Mouse (Mus musculus): ENCODE measurements around the gene Eef2. TPM values are rescaled to one million over a fixed set of nuclear protein-coding genes. Genes with fewer than 3 reads are reported as not detected.

Eef2 gene
- polyA plus RNA-seq, 1 experiment from 2014 or later: 465 TPM

GRCm38 (mm10) chr10:81192270-81192967 is 16.0 kb downstream of the Eef2 start:
- Histone ChIP-seq H3K27me3 (ENCODE audit: control insufficient read depth, insufficient read depth, low read length) (peaks cover 33% of the 10 kb centered on the region), H3K9me3 (ENCODE audit: control insufficient read depth, low read length) (no peaks in the 10 kb centered on the region), H3K9ac (ENCODE audit: low read depth, low read length) (peak overlapping the region; percentile 84), H3K4me2 (replicated peaks; ENCODE audit: low read depth, low read length) (peak overlapping the region; percentile 91), H3K36me3 (ENCODE audit: control insufficient read depth, insufficient read depth, low read length) (peaks cover 16% of the 10 kb centered on the region; the same call in 1 of the 2 replicates), H3K4me1 (ENCODE audit: control insufficient read depth, insufficient read depth, low read length) (peaks cover 12% of the 10 kb centered on the region), H3K4me3 (ENCODE audit: low read length) (peak overlapping the region; percentile 61), H3K27ac (ENCODE audit: low read depth, low read length) (peak overlapping the region; percentile 86; the same call in 1 of the 2 replicates)
- ATAC-seq (ENCODE audit: low FRiP score, low TSS enrichment): peak; percentile 81
- WGBS: under 1% methylated on average over 89 of the region's 93 CpGs

GRCm38 (mm10) chr10:81192968-81193501 is 16.6 kb downstream of the Eef2 start:
- no peaks in the 10 kb centered on the region for H3K9me3 ChIP-seq (ENCODE audit: control insufficient read depth, low read length)
- H3K9ac ChIP-seq (ENCODE audit: low read depth, low read length): peak overlapping the region; percentile 84
- peaks cover 12% of the 10 kb centered on the region for H3K4me1 ChIP-seq (ENCODE audit: control insufficient read depth, insufficient read depth, low read length)
- H3K4me2 ChIP-seq (replicated peaks; ENCODE audit: low read depth, low read length): peak overlapping the region; percentile 91
- peak overlapping the region; percentile 61 for H3K4me3 ChIP-seq (ENCODE audit: low read length)
- H3K27me3 ChIP-seq (ENCODE audit: control insufficient read depth, insufficient read depth, low read length): peaks cover 33% of the 10 kb centered on the region
- H3K36me3 ChIP-seq (ENCODE audit: control insufficient read depth, insufficient read depth, low read length): peaks cover 16% of the 10 kb centered on the region; the same call in 1 of the 2 replicates
- peak; percentile 18 for ATAC-seq (ENCODE audit: low FRiP score, low TSS enrichment)
- 4% methylated on average over 19 of the region's 19 CpGs for WGBS
- peak overlapping the region; percentile 86; the same call in 1 of the 2 replicates for H3K27ac ChIP-seq (ENCODE audit: low read depth, low read length)

- no peak for ATAC-seq (ENCODE audit: low FRiP score, low TSS enrichment)
- H3K9ac ChIP-seq (ENCODE audit: low read depth, low read length): peak overlapping the region; percentile 25; the same call in 1 of the 2 replicates
- 12% methylated on average over 37 of the region's 37 CpGs for WGBS
- H3K4me2 ChIP-seq (replicated peaks; ENCODE audit: low read depth, low read length): no peak overlapping the region
- peak overlapping the region; percentile 7; the same call in 1 of the 2 replicates for H3K4me3 ChIP-seq (ENCODE audit: low read length)
- peaks cover 12% of the 10 kb centered on the region for H3K4me1 ChIP-seq (ENCODE audit: control insufficient read depth, insufficient read depth, low read length)
- H3K36me3 ChIP-seq (ENCODE audit: control insufficient read depth, insufficient read depth, low read length): peaks cover 12% of the 10 kb centered on the region; the same call in 1 of the 2 replicates
- H3K27me3 ChIP-seq (ENCODE audit: control insufficient read depth, insufficient read depth, low read length): peaks cover 33% of the 10 kb centered on the region
- no peaks in the 10 kb centered on the region for H3K9me3 ChIP-seq (ENCODE audit: control insufficient read depth, low read length)
- H3K27ac ChIP-seq (ENCODE audit: low read depth, low read length): no peak overlapping the region
Measured at GRCm38 (mm10) chr10:81193991-81194774, 17.8 kb downstream of the Eef2 start.

GRCm38 (mm10) chr10:81195300-81195699 is 18.9 kb downstream of the Eef2 start:
- no peak overlapping the region for H3K4me2 ChIP-seq (replicated peaks; ENCODE audit: low read depth, low read length)
- H3K4me3 ChIP-seq (ENCODE audit: low read length): no peak overlapping the region
- no peak for ATAC-seq (ENCODE audit: low FRiP score, low TSS enrichment)
- peaks cover 6% of the 10 kb centered on the region; the same call in 1 of the 2 replicates for H3K36me3 ChIP-seq (ENCODE audit: control insufficient read depth, insufficient read depth, low read length)
- H3K27me3 ChIP-seq (ENCODE audit: control insufficient read depth, insufficient read depth, low read length): peaks cover 33% of the 10 kb centered on the region
- 58% methylated on average over 4 of the region's 4 CpGs for WGBS
- peaks cover 12% of the 10 kb centered on the region for H3K4me1 ChIP-seq (ENCODE audit: control insufficient read depth, insufficient read depth, low read length)
- H3K27ac ChIP-seq (ENCODE audit: low read depth, low read length): no peak overlapping the region
- no peaks in the 10 kb centered on the region for H3K9me3 ChIP-seq (ENCODE audit: control insufficient read depth, low read length)
- H3K9ac ChIP-seq (ENCODE audit: low read depth, low read length): no peak overlapping the region

GRCm38 (mm10) chr10:81196470-81197065 is 20.1 kb downstream of the Eef2 start:
- H3K27me3 ChIP-seq (ENCODE audit: control insufficient read depth, insufficient read depth, low read length): peaks cover 33% of the 10 kb centered on the region

GRCm38 (mm10) chr10:81197305-81197704 is 20.9 kb downstream of the Eef2 start:
- Histone ChIP-seq H3K9ac (ENCODE audit: low read depth, low read length) (no peak overlapping the region), H3K4me2 (replicated peaks; ENCODE audit: low read depth, low read length) (no peak overlapping the region), H3K27me3 (ENCODE audit: control insufficient read depth, insufficient read depth, low read length) (peaks cover 33% of the 10 kb centered on the region), H3K36me3 (ENCODE audit: control insufficient read depth, insufficient read depth, low read length) (no peaks in the 10 kb centered on the region), H3K9me3 (ENCODE audit: control insufficient read depth, low read length) (no peaks in the 10 kb centered on the region), H3K4me3 (ENCODE audit: low read length) (no peak overlapping the region), H3K27ac (ENCODE audit: low read depth, low read length) (no peak overlapping the region), H3K4me1 (ENCODE audit: control insufficient read depth, insufficient read depth, low read length) (peaks cover 8% of the 10 kb centered on the region)
- ATAC-seq (ENCODE audit: low FRiP score, low TSS enrichment): no peak
- WGBS: 59% methylated on average over 6 of the region's 6 CpGs

More at GRCm38 (mm10) chr10:81196470-81197065, 20.1 kb downstream of the Eef2 start:
- H3K9me3 ChIP-seq (ENCODE audit: control insufficient read depth, low read length): no peaks in the 10 kb centered on the region
- H3K4me3 ChIP-seq (ENCODE audit: low read length): no peak overlapping the region
- H3K27ac ChIP-seq (ENCODE audit: low read depth, low read length): no peak overlapping the region
- no peak for ATAC-seq (ENCODE audit: low FRiP score, low TSS enrichment)
- H3K36me3 ChIP-seq (ENCODE audit: control insufficient read depth, insufficient read depth, low read length): no peaks in the 10 kb centered on the region
- H3K9ac ChIP-seq (ENCODE audit: low read depth, low read length): no peak overlapping the region
- H3K4me1 ChIP-seq (ENCODE audit: control insufficient read depth, insufficient read depth, low read length): peaks cover 12% of the 10 kb centered on the region
- WGBS: 58% methylated on average over 11 of the region's 11 CpGs
- H3K4me2 ChIP-seq (replicated peaks; ENCODE audit: low read depth, low read length): no peak overlapping the region

- no peak overlapping the region for H3K27ac ChIP-seq (ENCODE audit: low read depth, low read length)
- H3K4me3 ChIP-seq (ENCODE audit: low read length): no peak overlapping the region
- ATAC-seq (ENCODE audit: low FRiP score, low TSS enrichment): no peak
- H3K9ac ChIP-seq (ENCODE audit: low read depth, low read length): no peak overlapping the region
- WGBS: 1% methylated on average over 9 of the region's 9 CpGs
- no peaks in the 10 kb centered on the region for H3K9me3 ChIP-seq (ENCODE audit: control insufficient read depth, low read length)
- H3K4me1 ChIP-seq (ENCODE audit: control insufficient read depth, insufficient read depth, low read length): peaks cover 5% of the 10 kb centered on the region
- peaks cover 30% of the 10 kb centered on the region for H3K27me3 ChIP-seq (ENCODE audit: control insufficient read depth, insufficient read depth, low read length)
- H3K4me2 ChIP-seq (replicated peaks; ENCODE audit: low read depth, low read length): no peak overlapping the region
- no peaks in the 10 kb centered on the region for H3K36me3 ChIP-seq (ENCODE audit: control insufficient read depth, insufficient read depth, low read length)
Measured at GRCm38 (mm10) chr10:81198230-81198629, 21.8 kb downstream of the Eef2 start.

GRCm38 (mm10) chr10:81198990-81199389 is 22.6 kb downstream of the Eef2 start:
- 85% methylated on average over 6 of the region's 6 CpGs for WGBS
- no peak for ATAC-seq (ENCODE audit: low FRiP score, low TSS enrichment)
- H3K27me3 ChIP-seq (ENCODE audit: control insufficient read depth, insufficient read depth, low read length): peaks cover 24% of the 10 kb centered on the region
- H3K36me3 ChIP-seq (ENCODE audit: control insufficient read depth, insufficient read depth, low read length): no peaks in the 10 kb centered on the region
- no peak overlapping the region for H3K27ac ChIP-seq (ENCODE audit: low read depth, low read length)
- H3K4me2 ChIP-seq (replicated peaks; ENCODE audit: low read depth, low read length): no peak overlapping the region
- H3K9me3 ChIP-seq (ENCODE audit: control insufficient read depth, low read length): no peaks in the 10 kb centered on the region
- H3K4me3 ChIP-seq (ENCODE audit: low read length): no peak overlapping the region
- H3K4me1 ChIP-seq (ENCODE audit: control insufficient read depth, insufficient read depth, low read length): peaks cover 3% of the 10 kb centered on the region
- H3K9ac ChIP-seq (ENCODE audit: low read depth, low read length): no peak overlapping the region

Measured in kidney, embryonic 14.5 days (tissue).